Mouse (Mus musculus): ENCODE data around the gene Bysl.
A peak's percentile ranks its signal among the peaks of the same experiment; 100 is the strongest.

Gene Bysl

DNA sequence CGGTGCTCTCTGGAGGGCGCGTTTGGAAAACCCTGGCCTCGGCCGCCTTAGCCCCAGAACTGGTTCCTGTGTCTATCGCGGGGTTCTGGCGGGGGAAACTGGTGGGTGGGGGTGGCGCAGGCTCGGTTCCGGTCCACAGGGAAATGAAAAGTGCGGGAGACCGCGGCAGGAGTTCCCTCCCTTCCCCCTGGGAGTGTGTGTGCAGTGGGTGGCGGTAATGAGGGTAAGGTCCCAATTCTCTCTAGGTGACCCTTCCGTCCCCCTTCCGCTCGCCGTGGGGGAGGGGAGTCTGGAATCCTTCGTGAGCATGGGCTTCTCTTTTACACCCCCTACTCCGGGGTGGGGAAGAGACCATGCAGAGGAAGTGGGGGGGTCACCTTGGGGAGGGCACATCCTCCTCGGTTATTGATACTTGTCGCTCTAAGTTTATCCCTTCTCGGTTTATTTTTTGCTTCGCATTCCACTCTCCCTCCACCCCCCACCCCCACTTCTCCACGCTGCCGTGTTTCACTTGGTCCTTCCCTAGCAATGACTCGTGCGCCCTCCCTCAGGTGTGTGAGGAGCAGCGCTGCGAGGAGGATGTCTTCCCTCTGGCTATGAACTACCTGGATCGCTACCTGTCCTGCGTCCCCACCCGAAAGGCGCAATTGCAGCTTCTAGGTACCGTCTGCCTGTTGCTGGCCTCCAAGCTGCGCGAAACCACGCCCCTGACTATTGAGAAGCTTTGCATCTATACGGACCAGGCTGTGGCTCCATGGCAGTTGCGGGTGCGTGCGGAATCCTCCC, 16.9 kb downstream of the Bysl start:
- DNase-seq (ENCODE audit: low read depth in 2 of 2, low spot score in 2 of 2): no peak

DNA sequence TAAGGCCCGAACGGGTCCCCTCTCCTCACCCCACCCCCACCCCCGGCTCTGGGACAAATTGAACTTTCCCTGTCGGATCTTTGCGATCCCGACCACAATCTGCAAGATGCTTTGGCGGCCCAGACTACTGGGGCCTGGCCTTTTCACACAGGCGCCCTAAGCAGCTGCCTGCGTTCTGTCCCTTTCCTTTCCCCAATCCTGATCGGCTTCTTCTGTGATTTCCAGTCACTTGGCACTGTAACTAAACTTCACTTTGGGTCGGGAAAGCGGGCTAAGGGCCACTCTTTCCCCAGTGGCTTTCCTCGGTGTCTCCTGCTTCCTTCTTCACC, 17.5 kb downstream of the Bysl start:
- DNase-seq (ENCODE audit: low read depth in 2 of 2, low spot score in 2 of 2): no peak

DNA sequence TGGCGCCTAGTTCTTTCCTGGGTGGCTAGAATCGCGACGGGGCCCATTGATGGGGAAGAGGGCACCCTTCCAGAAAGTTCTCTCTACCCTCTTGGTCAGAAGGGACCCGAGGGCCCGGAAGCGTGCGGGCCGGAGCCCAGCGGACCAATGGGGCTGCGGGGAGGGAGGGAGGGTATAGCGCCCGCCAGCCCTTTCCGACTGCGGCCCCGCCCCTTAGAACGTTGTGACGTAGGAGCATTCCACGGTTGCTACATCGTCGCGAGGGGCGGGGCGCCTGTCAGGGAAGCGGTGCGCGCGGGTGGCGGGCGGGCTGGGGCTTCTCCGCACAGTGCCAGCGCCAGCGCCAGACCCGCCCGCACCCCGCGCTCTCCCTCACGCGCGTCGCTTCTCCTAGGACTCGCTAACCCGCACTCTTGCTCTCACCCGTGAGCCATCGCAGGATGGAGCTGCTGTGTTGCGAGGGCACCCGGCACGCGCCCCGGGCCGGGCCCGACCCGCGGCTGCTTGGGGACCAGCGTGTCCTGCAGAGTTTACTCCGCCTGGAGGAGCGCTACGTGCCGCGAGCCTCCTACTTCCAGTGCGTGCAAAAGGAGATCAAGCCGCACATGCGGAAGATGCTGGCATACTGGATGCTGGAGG, 18.0 kb downstream of the Bysl start:
- DNase-seq (ENCODE audit: low read depth in 2 of 2, low spot score in 2 of 2): peak; percentile 80 to 86

GRCm38 (mm10) chr17:47591073-47591472, 20.2 kb downstream of the Bysl start:
- no peak for DNase-seq (ENCODE audit: low read depth in 2 of 2, low spot score in 2 of 2)

GRCm38 (mm10) chr17:47588517-47588916, 22.8 kb downstream of the Bysl start:
- no peak for DNase-seq (ENCODE audit: low read depth in 2 of 2, low spot score in 2 of 2)

DNA sequence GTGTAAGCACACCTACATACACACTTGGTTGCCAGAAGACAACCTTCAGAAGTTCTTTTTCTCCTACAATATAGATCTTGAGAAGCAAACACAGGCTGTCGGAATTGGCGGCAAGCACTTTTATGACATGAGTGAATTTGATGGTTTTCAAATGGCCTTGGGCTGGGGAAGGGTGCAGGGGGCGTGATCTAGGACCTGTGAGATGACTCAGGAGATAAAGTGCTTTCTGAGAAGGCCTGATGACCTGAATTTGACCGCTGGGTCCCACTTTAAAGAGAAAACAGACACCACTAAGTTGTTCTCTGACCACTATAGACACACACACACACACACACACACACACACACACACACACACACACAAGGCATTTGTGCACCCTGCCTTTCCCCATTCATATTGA, 30.3 kb downstream of the Bysl start:
- no peak for DNase-seq (ENCODE audit: low read depth in 2 of 2, low spot score in 2 of 2)

DNA sequence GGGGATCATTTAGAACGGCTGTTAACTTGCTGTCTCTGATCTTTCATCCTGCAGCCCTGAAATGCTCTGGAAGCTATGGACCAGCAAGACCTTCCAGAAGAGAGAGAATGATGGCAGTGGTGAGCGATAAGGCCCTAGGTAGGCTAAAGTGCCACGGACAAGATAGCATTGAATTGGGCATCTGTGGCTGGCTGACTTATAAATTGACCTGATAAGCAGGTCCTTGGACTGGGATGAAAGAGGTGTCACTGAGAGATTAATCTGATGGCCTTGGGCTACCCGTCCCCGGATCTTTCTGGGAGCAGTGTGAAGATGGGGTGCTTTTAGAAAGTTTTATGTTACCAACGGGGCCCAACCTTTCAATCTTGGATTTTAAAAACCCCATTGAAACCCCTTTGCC, 32.6 kb downstream of the Bysl start:
- DNase-seq (ENCODE audit: low read depth in 2 of 2, low spot score in 2 of 2): no peak

DNA sequence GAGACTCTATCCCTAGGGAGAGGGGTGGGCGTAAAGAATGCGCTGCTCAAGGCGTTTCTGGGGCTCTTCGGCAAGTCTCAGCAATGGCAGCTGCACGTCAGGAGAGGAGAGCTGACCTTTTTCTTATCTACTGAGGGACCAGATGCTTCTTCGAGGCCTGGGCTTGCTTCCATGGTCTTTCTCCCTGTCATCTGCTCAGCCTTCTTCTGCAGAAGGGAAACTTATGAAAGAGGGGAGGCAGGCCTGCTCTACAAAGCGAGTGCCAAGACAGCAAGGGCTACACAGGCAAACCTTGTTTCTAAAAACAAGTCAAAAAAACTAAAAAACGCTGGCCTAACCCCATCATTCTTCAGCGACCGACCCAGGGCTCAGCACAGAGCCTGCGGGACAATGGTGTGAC, 36.5 kb downstream of the Bysl start:
- no peak for DNase-seq (ENCODE audit: low read depth in 2 of 2, low spot score in 2 of 2)

DNA sequence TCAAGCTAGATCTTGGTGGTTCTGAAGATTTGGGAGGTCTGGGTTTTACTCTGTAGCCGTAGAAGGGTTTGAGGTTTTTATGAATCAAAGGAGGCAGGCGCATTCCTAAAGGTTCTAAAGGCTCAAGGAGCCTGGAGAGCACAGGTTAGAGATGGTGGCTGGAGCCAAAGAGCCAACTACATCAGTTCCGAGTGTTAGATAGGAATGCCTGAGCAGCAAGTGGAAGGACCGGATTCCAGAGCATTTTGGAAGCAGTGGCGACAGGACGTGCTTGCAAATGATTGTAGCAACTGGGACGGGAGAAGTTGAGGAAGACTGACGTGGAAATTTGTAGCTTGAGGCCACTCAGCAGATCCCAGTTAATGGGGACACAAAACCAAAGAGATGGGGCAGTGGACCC, 37.3 kb downstream of the Bysl start:
- no peak for DNase-seq (ENCODE audit: low read depth in 2 of 2, low spot score in 2 of 2)

DNA sequence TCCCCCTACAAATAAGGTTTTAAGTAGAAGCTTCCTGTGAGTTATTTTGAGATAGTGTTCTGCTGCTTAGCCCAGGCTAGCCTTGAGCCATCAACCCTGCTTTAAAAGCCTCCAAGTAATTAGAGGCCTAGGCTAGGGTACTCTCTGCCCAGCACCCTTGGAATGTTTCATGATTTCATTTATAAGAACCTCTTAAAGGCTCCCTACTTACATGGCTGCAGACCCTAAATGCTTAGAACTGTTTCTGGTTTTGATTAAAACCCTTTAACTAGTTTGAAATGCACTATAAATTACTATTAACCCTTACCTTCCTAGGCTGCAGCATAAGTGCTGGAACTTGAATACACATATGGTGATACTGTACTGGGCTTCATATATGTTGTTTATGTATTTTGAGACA, 38.9 kb downstream of the Bysl start:
- DNase-seq (ENCODE audit: low read depth in 2 of 2, low spot score in 2 of 2): no peak

DNA sequence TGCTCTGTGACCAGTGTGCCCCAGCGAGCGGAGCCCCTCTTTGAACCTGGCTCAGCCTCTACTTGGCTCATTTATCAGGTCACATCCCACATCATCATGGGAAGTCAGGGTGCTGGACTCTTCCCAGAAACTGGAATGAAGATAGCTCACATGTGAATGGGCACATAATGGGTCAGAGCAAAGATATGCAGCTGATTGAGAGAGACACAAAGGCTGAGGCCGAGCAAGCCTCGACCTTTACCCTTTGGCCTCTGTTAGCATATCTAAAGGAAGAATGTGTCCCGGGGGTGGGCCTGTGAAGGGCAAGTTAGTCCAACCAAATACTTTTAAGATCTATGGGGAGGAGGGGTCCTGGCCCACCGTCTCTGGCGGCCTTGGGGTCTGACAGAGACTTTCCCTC, 39.7 kb downstream of the Bysl start:
- no peak for DNase-seq (ENCODE audit: low read depth in 2 of 2, low spot score in 2 of 2)

DNA sequence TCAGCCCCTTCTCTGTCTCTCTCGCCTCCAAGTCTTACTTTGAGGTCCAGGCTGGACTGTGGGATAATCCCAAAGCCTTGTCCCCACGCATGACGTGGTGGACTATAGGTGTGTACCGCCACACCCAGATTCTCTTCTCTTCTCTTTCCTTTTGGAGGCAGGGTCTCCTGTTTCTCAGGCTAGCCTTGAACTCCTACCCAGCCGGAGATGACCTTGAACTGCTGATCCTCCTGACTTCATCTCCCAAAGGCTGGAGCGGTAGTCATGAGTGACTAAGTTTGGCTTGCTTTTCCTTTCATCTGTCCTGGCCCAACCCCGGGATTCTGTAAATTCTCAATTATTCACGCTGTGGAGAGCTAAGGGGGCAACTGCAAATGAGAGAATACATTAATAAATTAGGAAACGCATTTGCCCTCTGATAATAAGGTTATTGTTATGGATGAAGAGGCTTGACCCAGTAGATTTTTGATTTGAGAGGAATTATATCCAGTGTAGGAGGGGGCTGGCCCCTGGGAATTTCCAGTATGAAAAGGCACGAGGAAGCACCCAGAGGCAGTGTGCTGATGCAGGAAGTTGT, 42.3 kb downstream of the Bysl start:
- DNase-seq (ENCODE audit: low read depth in 2 of 2, low spot score in 2 of 2): no peak

DNA sequence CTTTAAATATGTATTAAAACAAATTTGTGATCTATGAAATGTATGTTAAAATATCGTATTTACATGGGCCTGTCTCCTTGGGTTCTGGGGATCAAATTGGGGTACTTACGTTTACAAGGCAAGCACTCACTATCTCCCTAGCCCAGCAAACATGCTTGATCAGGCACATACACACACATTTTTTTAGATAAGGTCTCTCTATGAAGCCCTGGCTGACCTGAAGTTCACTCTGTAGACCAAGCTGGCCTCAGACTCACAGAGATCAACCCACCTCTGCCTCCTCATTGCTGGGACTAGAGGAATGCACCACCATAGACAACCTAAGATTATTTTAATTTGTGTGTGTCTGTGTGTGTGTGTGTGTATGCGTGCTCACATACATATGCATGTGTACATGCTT, 42.9 kb downstream of the Bysl start:
- DNase-seq (ENCODE audit: low read depth in 2 of 2, low spot score in 2 of 2): no peak

DNA sequence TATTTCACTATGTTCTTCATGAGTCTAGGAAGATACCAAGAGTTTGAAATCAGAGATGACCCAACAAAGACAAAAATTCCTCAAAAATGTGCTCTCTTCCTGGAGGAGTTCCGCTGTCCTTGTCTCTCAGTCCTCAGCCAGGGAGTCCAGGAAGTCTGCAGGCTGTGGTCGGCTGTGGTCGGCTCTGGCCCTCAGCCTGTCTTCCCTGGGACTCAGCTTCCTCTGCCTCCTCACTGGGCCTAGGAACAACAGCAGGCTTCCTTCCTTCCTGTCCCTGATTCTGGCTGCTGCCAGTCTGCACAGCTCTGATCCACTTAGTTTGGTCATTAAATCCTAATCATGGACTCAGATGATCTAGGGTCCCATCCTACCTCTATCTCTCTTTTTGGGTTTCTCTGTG, 44.0 kb downstream of the Bysl start:
- DNase-seq (ENCODE audit: low read depth in 2 of 2, low spot score in 2 of 2): no peak

- no peak for DNase-seq (ENCODE audit: low read depth in 2 of 2, low spot score in 2 of 2)
Observed at GRCm38 (mm10) chr17:47566133-47566532, 45.2 kb downstream of the Bysl start.

GRCm38 (mm10) chr17:47564612-47565011, 46.7 kb downstream of the Bysl start:
- no peak for DNase-seq (ENCODE audit: low read depth in 2 of 2, low spot score in 2 of 2)

DNA sequence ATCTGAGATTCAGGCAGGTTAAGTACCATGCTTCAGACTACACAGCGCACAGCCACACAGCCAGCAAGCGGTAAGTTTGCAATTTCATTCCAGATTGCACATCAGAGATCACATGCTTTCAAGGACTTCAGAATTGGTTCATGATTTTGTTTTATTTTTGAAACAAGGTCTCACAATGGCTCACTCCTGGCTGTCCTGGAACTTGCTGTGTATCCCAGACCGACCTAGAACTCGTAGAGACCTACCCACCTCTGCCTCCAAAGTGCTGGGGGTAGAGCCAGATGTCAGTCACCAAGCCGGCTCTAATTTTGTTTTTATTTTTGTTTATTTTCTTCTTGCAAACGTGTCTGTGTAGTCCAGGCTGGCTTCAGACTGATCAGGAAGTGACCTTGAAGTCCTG, 48.4 kb downstream of the Bysl start:
- no peak for DNase-seq (ENCODE audit: low read depth in 2 of 2, low spot score in 2 of 2)

GRCm38 (mm10) chr17:47559726-47560125, 51.6 kb downstream of the Bysl start:
- DNase-seq (ENCODE audit: low read depth in 2 of 2, low spot score in 2 of 2): no peak

DNA sequence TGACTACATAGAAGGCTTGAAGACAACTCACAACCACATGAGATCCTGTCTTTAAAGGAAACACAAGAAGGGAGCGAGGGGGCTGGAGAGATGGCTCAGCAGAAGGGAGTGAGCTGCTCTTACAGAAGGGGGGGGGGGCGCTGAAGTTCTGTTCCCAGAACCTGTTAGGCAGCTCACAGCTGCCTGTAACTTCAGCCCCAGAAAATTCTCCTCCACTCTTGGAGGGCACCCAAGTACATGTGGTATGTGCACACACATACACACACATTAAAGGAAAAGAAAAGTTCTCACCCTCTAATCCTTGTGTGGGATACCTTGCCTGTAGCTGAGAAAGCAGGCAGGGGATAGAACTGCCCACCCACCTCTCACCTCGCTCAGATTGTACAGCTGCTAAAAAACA, 54.1 kb downstream of the Bysl start:
- DNase-seq (ENCODE audit: low read depth in 2 of 2, low spot score in 2 of 2): no peak

DNA sequence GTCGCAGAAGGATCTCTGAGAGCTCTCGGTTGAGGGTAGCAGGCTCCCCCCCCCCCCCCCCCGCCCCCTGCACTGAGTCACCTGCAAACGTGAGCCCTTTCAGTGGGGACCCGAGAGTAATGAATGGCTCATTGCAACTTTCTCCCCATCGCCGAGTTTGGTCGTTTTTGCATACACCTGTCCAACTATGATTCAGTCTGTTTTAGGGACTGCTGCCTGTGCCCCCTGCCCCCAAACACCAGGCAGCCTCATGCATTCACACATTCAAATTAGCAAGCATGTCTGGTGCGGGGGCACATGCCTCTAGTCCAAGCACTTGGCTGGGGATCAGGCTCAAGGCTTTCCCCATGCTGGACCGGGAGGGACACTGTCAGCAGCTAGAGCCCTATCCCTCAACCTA, 56.7 kb downstream of the Bysl start:
- no peak for DNase-seq (ENCODE audit: low read depth in 2 of 2, low spot score in 2 of 2)

DNA sequence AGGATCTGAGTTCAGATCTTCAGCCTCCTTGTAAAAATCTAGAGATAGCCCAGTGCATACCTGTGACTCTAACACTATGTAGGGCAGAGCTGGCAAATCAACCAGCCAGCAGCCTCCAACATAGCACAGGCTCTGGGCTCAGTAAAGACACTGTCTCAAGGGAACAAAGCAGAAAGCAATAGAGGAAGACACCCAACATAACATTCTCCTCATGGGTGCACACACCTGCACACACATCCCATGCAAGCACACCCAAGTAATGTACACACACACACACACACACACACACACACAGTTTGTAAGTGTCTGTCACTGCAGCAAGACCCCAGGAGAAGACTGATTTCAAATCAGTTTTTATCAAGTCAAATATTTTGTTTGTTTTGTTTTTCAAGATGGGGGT, 58.3 kb downstream of the Bysl start:
- DNase-seq (ENCODE audit: low read depth in 2 of 2, low spot score in 2 of 2): no peak

DNA sequence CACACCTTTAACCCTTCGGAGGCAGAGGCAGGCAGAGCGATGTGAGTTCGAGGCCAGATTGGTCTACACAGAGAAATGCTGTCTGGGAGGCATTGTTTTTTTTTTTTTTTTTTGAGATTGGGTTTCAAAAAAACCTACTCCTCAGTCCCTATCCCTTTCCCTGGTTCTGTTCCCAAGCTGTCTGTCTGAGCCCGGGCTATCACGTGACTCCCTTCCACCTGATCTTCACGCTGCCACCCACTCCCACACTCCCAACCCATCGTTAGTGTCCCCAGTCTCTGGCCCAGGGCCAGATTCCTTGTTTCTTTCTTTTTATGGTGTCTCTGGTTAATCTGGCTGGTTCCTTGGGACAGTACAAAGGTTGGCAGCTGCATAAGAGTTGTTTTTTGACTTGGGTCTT, 60.2 kb downstream of the Bysl start:
- DNase-seq (ENCODE audit: low read depth in 2 of 2, low spot score in 2 of 2): no peak
